Mouse (Mus musculus) G1E (cell line): ENCODE measurements around the gene Tma7.

ENCODE experiments used
- CTCF ChIP-seq: IDR thresholded peaks from 2 replicates; pipeline ENCODE4 v1.5.1; 2012; ENCODE audit warnings: low read depth, low read length, inconsistent platforms, mixed read lengths
- GATA1 ChIP-seq: IDR thresholded peaks from 2 replicates; pipeline ENCODE4 v1.6.1; 2012; ENCODE audit warnings: borderline replicate concordance, low read length, inconsistent platforms, mixed read lengths
- GATA2 ChIP-seq: IDR thresholded peaks from 2 replicates; pipeline ENCODE4 v1.6.1; 2012; ENCODE audit warnings: low read depth, low read length, inconsistent platforms, borderline replicate concordance
- POLR2AphosphoS5 ChIP-seq: IDR thresholded peaks from 2 replicates; pipeline ENCODE4 v1.6.1; 2012; ENCODE audit warnings: low read depth, low read length, inconsistent platforms; ENCODE audit not compliant: insufficient replicate concordance
- TAL1 ChIP-seq: conservative IDR thresholded peaks from 2 replicates; pipeline ENCODE4 v1.6.1; 2012; ENCODE audit warnings: low read depth, low read length, inconsistent platforms, mixed read lengths

DNA sequence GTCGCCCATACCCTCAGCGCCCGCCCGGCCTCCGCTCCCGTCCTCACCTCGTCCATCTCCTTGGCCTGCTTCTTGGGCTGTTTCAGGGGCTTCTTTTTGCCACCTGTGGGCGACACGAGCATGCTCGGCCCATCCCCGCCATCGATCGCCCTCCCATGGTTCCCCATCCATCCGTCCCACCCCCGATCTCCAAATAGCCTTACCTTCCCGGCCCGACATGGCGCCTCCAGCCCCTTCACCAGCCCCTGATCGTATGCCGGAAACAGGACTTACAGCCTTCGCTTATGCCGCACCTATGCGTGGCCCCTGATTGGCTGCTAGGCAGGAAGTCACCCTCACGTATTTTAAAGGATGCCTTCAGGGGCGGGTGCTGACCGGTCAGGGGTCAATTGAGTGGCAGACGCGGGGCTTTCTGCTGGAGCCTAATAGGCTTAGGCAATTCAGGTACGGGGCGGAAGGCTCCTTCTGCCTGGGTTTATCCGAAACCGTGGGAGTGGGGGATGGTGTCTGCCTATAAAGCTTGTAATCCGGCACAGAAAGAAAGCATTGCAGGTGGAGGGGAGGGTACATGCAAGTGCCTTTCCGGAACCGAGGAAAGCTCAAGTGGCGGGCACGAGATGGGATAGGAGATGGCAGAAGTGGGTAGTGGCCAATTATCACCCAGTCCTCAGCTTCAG lies at the start of gene Tma7, which contains the start of gene Ccdc51:
- TF ChIP-seq CTCF: no peak
- no peak for TF ChIP-seq POLR2AphosphoS5
- no peak for TF ChIP-seq TAL1
- no peak for TF ChIP-seq GATA1
- no peak for TF ChIP-seq GATA2
